Mouse (Mus musculus) left cerebral cortex, adult 11 months (tissue): ENCODE measurements around the gene Mup12.
"Not testable (repeated sequence)": the region's sequence is repeated elsewhere in the genome, so short reads cannot be mapped to it uniquely, and the experiment has no call there.

Experiments used
- DNase-seq: peaks from one replicate; pipeline ENCODE4 v3.0.0; 2022; ENCODE audit warnings: low spot score

Mup12 gene

DNA sequence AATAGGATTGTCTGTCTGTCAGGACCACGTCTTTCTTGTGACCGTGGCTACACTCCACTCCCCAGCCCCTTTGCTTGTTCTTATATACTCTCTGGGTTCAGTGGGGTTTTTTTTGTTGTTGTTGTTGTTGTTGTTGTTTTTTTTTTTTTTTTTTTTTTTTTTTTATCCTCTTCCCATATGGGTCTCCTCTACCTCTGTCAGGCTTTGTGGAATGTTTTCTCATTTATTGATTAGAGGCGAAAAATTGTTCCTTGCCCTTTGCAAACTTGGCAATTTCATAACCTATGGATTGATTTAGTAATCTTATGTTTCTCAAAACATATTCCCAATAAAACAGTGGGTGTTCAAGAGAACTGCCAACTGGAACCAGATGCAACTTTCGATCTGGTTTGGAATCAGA, at the start of gene Mup12:
TSS of gene Mup12 (minus strand) at position 101 of the 400 bp plus-strand sequence.
- not testable (repeated sequence) for DNase-seq
